Mouse (Mus musculus) stomach, postnatal 0 days (tissue): ENCODE results near the gene Ciart. TPM values are rescaled to one million over a fixed set of nuclear protein-coding genes. Genes with fewer than 3 reads are reported as not detected.

ENCODE experiments used
- ATAC-seq: fragments of 200-750 bp; cut with Nextera tagmentation; 2 replicates; pipeline ENCODE4 v1.8.0; 2017; ENCODE audit not compliant: low FRiP score, low TSS enrichment
- DNase-seq: peaks from one replicate; pipeline ENCODE4 v3.0.0-alpha.2; 2016; ENCODE audit warnings: low spot score
- H3K27ac ChIP-seq: fragments of 300-500 bp; sonication (generic); replicated peaks from 2 replicates; pipeline ENCODE4 v1.5.1; 2014; ENCODE audit warnings: mild to moderate bottlenecking, control low read depth
- H3K27me3 ChIP-seq: fragments of 300-500 bp; sonication (generic); 2 replicates; pipeline ENCODE4 v1.6.1; 2014; ENCODE audit warnings: low read length; ENCODE audit not compliant: control insufficient read depth, insufficient read depth
- H3K36me3 ChIP-seq: fragments of 300-500 bp; sonication (generic); 2 replicates; pipeline ENCODE4 v1.6.1; 2014; ENCODE audit warnings: low read length, mixed read lengths; ENCODE audit not compliant: control insufficient read depth, insufficient read depth
- H3K4me1 ChIP-seq: fragments of 300-500 bp; sonication (generic); replicated peaks from 2 replicates; pipeline ENCODE4 v1.6.1; 2014; ENCODE audit warnings: antibody characterized with exemption; ENCODE audit not compliant: control insufficient read depth, insufficient read depth
- H3K4me2 ChIP-seq: fragments of 300-500 bp; sonication (generic); replicated peaks from 2 replicates; pipeline ENCODE4 v1.6.1; 2014; ENCODE audit warnings: low read depth, mild to moderate bottlenecking, control low read depth, moderate library complexity
- H3K4me3 ChIP-seq: fragments of 300-500 bp; sonication (generic); 2 replicates; pipeline ENCODE4 v1.5.1; 2014; ENCODE audit warnings: low read depth, low read length, control low read depth
- H3K9ac ChIP-seq: fragments of 300-500 bp; sonication (generic); 2 replicates; pipeline ENCODE4 v1.6.1; 2014; ENCODE audit warnings: mild to moderate bottlenecking, low read length, control low read depth, mixed read lengths
- H3K9me3 ChIP-seq: fragments of 300-500 bp; sonication (generic); 2 replicates; pipeline ENCODE4 v1.6.1; 2016; ENCODE audit warnings: low read length; ENCODE audit not compliant: control insufficient read depth
- CTCF ChIP-seq: IDR thresholded peaks from 2 replicates; pipeline ENCODE4 v1.5.1; 2016; ENCODE audit warnings: antibody characterized with exemption, low read depth, mild to moderate bottlenecking, moderate library complexity
- EP300 ChIP-seq: optimal IDR thresholded peaks from 2 replicates; pipeline ENCODE3; 2016; ENCODE audit warnings: antibody characterized with exemption
- WGBS: fragments of 180-500 bp; shearing (Covaris S2); extraction: QIAGEN DNeasy Blood & Tissue Kit; methylation state at CpG from one replicate; pipeline ENCODE4 v1.1.7; 2014; 5-methylcytosine and 5-hydroxymethylcytosine counted together
- polyA plus RNA-seq: library from polyadenylated mRNA; unstranded; fragments of >200 nt; fragmentation: Nextera tagmentation; extraction: Ambion mirVana; gene quantifications from 2 replicates; pipeline ENCODE4 v1.2.1, GENCODE M21; 2015

Gene Ciart
- polyA plus RNA-seq, 1 experiment from 2014 or later = 3.2 TPM

GRCm38 (mm10) chr3:95829053-95829452, 53.0 kb downstream of the Ciart start:
- ATAC-seq = no peak
- no peak overlapping the region for H3K4me2 ChIP-seq
- TF ChIP-seq CTCF = no peak
- no peak for TF ChIP-seq EP300
- no peak overlapping the region for H3K27ac ChIP-seq
- WGBS = 96% methylated on average over 4 of the region's 4 CpGs
- no peaks in the 10 kb centered on the region for H3K27me3 ChIP-seq
- DNase-seq = no peak
- no peaks in the 10 kb centered on the region for H3K4me1 ChIP-seq
- H3K9ac ChIP-seq = no peak overlapping the region
- H3K36me3 ChIP-seq = peaks cover 26% of the 10 kb centered on the region
- H3K9me3 ChIP-seq = no peaks in the 10 kb centered on the region
- no peak overlapping the region for H3K4me3 ChIP-seq

Other genes with a start within 250 kb of the Ciart start
- 57.9 and 59.2 TPM in 2 replicates for gene Mcl1, start 223.5 kb downstream of the Ciart start, polyA plus RNA-seq
- gene Adamtsl4, start 194.3 kb downstream of the Ciart start, polyA plus RNA-seq = 9.4 and 10.4 TPM in 2 replicates
- 254 and 328 TPM in 2 replicates for gene Ecm1, start 142.7 kb downstream of the Ciart start, polyA plus RNA-seq
- gene Tars2, start 122.0 kb downstream of the Ciart start, polyA plus RNA-seq = 22.4 and 24.4 TPM in 2 replicates
- 11.1 and 12.0 TPM in 2 replicates for gene Rprd2, start 63.4 kb downstream of the Ciart start, polyA plus RNA-seq
- 12.9 and 13.8 TPM in 2 replicates for gene Prpf3, start 26.4 kb downstream of the Ciart start, polyA plus RNA-seq
- gene Mrps21, start 10.7 kb downstream of the Ciart start, polyA plus RNA-seq = 283 and 301 TPM in 2 replicates
- 14.2 and 14.8 TPM in 2 replicates for gene BC028528, start 9.8 kb upstream of the Ciart start, polyA plus RNA-seq
- gene Aph1a, start 11.7 kb upstream of the Ciart start, polyA plus RNA-seq = 33.4 and 37.6 TPM in 2 replicates
- gene Car14, start 22.4 kb upstream of the Ciart start, polyA plus RNA-seq = 0.68 and 1.1 TPM in 2 replicates
- 60.4 and 67.2 TPM in 2 replicates for gene Anp32e, start 47.0 kb upstream of the Ciart start, polyA plus RNA-seq
- gene Plekho1, start 113.8 kb upstream of the Ciart start, polyA plus RNA-seq = 26.1 and 30.6 TPM in 2 replicates
- gene Vps45, start 176.2 kb upstream of the Ciart start, polyA plus RNA-seq = 28.0 and 32.1 TPM in 2 replicates
- 12.3 and 14.5 TPM in 2 replicates for gene Otud7b, start 222.3 kb upstream of the Ciart start, polyA plus RNA-seq